Mouse (Mus musculus): ENCODE results near the gene Gas7.
A peak's percentile ranks its signal among the peaks of the same experiment; 100 is the strongest.

Gas7 gene

DNA sequence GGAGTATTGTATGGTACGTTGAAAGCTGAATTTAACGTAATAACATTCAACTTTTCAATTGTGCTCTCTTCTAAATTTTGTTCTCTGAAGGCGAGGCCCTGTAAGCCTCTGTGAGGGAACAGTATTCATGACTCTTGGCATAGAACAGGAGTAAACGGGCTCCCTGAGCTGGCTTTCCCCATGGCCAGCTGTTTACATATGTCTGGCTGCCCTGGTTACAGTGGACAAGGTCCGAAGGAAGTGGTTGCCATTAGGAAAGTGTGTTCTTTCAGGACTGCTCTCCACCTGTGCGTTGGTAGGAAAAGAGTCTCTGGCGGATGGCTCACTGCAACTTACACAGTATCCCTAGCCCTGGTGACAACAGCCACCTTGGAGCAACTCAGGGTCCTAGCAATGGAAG is 171.9 kb downstream of the Gas7 start:
- DNase-seq (ENCODE audit: low spot score): no peak

- no peak for DNase-seq (ENCODE audit: low spot score)
Observed at GRCm38 (mm10) chr11:67628522-67628921, 173.3 kb downstream of the Gas7 start.

- no peak for DNase-seq (ENCODE audit: low spot score)
Observed at GRCm38 (mm10) chr11:67632906-67633305, 177.7 kb downstream of the Gas7 start.

GRCm38 (mm10) chr11:67633620-67634229 is 178.5 kb downstream of the Gas7 start:
- no peak for DNase-seq (ENCODE audit: low spot score)

- no peak for DNase-seq (ENCODE audit: low spot score)
Observed at GRCm38 (mm10) chr11:67636201-67636600, 181.0 kb downstream of the Gas7 start.

DNA sequence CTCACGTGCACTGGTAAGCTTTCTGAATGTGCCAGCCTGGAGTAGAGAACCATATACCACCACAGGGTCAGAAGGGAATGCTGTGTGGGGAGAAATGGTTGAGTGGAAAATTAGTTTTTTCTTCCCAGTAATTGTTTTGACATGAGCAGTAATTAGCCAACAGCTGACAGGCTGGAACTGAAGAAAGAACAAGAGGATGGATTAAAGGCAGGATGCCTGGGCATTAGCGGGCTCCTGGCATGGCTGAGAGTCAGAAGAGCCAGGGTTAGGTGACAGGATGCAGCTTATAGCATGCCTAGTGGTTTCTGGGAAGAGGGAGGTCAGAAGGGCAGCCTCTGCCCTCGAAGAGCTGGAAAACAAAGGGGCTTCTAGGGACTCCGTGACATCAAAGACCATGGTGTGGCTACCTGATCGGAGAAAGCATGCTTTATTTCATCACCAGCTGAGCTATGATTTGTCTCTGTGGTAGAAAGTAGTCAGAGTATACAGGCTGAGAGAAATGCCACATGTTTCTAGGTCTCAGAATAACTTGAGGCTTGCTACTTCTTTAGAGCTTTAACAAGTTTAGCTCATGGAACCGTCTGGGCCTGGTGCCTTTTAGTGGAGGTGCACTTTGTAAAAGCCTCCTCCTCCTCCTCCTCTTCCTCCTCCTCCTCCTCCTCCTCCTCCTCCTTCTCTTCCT is 181.8 kb downstream of the Gas7 start:
- no peak for DNase-seq (ENCODE audit: low spot score)

- no peak for DNase-seq (ENCODE audit: low spot score)
Observed at GRCm38 (mm10) chr11:67638401-67638800, 183.2 kb downstream of the Gas7 start.

DNA sequence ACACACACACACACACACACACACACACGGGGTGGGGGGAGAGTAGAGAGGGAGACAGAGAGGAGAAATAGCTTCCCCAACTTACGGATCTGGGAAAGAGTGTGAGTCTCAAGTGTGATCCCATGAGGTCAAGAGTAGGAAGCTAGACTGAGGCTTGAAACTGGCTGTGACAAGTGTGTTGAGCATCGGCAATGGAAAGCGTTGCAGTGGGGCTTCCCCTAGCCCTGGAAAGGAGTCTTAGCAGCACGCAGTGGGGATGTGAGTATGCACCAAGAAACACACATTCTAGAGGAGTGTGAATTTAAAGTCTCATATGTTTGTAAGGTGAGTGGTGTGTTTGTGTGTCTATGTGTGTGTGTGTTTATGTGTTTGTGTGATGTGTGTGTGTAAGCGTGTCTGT is 185.1 kb downstream of the Gas7 start:
- no peak for DNase-seq (ENCODE audit: low spot score)

DNA sequence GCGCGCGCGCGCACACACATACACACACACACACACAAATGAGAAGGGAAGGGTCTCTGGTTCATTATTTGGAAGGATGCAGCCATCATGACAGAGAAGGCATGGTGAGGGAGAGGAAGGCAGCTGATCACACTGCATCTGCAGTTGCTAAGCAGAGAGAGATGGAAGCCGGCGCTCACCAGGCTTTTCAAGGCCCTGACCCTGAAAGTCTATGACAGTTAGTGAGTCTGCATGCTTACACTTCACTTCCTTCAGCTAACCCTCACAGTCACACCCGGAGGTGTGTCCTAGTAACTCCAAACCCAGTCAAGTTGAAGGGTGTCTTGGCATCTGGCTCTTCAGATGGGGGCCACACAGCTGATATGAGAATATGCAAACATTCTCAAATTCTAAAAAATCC is 187.2 kb downstream of the Gas7 start:
- no peak for DNase-seq (ENCODE audit: low spot score)

GRCm38 (mm10) chr11:67642835-67643234 is 187.6 kb downstream of the Gas7 start:
- DNase-seq (ENCODE audit: low spot score): no peak

DNA sequence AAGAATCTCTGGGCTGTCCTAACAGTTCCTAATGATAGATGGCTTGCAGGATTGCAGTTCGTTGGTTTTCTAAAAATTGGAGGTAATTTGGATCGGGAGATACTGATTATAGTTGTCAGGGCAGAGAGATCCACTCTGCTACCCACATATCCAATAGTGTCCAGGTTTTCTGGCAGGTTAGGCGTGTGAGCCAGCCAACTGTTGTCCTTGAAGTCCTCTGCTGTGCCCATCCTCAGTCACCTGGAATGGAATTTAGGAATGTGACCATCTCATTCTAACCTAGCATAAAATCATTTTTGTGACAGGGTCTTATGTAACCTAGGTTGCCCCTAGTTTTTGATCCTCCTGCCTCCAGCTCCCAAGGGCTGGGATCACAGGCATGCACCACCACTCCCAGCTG is 188.2 kb downstream of the Gas7 start:
- DNase-seq (ENCODE audit: low spot score): no peak

DNA sequence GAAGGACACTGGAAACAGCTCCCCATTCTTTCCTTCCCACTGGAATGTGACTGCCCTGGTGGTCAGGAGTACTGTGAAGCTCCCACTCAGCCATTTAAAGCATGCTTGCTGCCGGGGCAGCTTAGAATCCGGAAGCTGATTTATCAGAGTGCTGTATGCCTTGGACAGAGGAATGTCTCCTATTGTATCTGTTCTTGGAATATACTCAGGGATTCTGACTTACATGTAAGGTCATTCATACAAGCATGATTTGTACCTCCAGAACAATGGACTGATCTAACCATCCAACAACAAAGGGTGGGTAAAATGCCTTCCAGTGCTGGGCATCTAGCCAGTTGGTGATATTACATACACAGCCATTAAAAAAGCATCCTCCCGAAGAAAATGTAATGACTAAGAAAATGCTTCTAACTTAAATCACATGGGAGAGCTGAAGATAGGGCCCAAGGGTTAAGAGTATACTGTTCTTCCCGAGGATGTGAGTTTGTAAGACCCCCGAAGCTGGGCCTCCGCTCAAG is 189.5 kb downstream of the Gas7 start:
- DNase-seq (ENCODE audit: low spot score): no peak

DNA sequence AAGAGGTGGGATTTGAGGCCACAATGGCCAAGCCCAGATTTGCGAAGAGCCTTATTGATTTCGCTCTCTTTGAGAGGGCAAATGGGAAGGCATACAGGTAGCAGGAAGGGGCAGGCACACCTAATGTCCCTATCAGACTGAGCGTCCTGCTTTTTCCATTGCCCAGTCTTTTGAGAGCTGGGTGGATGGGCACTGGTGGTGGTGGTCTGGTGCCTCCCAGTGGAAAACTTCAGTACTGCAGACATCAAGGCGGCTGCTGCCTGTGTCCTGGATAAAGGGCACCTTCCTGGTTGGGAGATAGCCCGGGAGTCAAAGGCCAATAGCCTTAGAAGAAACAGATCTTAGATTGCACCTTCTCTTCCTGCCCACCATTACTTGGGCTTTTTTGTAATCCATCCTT is 192.5 kb downstream of the Gas7 start:
- peak; percentile 74 for DNase-seq (ENCODE audit: low spot score)

DNA sequence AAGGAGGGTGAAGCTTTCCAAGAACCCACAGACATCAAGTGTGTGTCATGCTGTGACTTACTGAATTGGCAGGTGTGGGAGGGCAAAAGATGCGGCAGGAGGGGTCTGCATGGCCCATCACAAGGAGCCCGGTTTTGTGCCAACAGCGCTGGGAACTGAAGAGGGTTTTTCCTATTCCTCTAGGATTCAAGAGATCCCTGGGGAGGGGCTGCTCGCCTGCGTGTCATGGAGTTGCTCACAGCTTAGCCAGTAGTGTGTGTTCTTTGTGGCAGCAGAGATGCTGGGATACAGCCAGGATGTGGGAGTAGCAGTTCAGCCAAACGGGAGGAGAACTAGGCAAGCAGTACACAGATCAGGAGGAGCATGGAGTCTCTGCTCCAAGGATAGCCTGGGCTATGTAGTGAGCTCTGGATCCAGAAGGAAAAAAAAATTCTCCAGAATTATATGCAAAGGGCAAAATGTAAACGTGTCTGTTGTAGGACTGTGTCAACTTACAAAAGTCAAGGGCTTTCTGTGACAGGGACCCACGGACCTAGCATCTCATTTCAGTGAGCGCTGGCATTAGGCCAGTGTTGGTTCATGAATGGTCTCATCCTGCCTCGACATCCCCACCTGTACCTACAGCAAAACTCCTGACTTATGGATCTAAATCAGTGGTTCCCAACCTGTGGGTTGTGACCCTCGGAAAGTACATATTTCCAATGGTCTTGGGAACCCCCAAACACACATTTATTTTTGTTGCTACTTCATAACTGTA is 193.6 kb downstream of the Gas7 start:
- DNase-seq (ENCODE audit: low spot score): peak; percentile 13

DNA sequence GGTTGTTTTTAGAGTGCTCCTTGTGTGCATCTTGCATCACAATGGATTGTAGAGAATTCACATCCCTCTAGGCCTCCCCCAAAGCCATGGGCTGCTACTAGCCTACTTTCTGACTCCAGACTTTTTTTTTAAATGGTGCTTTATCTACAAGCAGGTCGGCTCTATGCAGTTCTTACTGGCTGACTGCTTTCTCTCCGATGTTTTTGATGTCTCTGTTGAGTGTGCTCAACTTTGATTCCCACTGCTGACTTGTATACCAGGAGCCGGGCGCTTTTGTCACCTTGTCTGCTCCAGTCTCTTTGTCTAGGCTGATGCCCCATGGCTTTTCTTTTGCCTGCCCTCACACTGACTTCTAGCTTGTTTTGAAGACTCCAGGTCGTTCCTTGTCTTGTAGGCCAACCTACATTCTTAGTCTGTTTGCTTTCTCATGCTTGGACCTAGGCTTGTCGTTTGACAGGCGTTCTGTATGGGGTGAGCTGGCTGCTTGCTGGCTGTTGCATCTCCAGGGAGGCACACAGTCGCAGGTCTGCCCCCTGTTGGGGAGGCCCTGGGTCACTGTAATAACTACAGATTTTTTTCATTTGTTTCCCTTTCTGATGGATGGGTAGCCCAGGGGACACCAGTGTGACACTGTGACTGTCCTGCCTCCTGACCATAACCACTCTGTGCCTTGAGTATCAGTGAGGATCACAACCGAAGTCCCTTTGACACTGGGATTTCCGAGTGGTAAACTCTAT is 194.9 kb downstream of the Gas7 start:
- DNase-seq (ENCODE audit: low spot score): no peak

- DNase-seq (ENCODE audit: low spot score): no peak
Observed at GRCm38 (mm10) chr11:67651731-67652130, 196.5 kb downstream of the Gas7 start.

GRCm38 (mm10) chr11:67652194-67652892 is 197.1 kb downstream of the Gas7 start:
- DNase-seq (ENCODE audit: low spot score): peak; percentile 21

GRCm38 (mm10) chr11:67652893-67653255 is 197.6 kb downstream of the Gas7 start:
- no peak for DNase-seq (ENCODE audit: low spot score)

GRCm38 (mm10) chr11:67653521-67654090 is 198.4 kb downstream of the Gas7 start:
- no peak for DNase-seq (ENCODE audit: low spot score)

DNA sequence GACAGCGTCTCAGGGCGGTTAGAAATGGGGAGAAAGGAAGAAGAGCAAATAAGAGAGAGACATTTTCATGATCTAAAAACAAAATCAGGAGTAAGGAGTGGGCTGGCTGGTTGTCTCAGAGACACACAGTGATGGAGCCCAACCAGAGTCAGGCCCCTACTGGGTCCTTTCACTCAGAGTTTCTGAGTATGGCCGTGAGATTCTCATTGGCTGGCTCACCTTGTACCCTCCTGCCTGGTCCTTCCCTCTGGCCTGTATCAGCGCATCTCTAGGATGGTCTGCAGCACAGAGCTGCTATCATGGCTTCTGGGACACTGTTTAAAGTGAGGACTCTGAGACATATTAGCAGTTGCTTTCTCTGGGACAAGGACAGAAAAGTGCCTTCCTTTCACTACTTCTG is 199.3 kb downstream of the Gas7 start:
- DNase-seq (ENCODE audit: low spot score): no peak

DNA sequence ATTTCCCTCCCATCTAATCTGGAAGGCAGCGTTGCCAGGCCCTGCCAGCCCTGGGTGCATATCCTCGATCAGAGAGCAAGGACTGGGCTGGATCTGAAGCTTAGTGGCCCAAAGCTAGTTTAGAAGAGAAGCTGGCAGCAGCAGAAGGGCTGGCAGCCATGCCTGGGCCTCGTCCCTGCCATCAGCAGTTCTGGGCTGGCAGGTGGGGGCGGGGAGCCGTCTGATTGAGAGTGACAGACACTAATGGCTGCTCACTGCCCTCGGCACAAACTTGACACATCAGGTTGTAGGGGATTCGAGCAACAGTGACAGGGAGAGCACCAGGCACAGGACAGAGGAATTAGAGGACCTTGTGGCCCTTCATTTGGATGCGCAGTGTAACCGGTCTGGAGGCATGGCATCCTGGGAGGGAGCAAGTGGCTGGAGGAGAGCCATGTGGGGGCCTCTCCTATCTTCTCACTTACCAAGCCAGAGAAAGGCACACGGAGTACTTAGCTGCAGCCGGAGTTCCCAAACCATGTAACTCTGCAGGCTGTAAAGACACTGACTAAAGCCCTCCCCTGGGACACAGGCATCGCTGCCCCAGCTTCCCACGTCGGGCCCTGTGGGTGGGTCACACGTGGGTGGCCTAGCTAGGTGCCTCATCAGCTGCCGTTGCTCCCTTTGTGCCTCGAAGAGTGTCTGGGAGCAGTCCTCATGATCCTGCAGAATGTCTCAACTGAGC is 200.2 kb downstream of the Gas7 start:
- no peak for DNase-seq (ENCODE audit: low spot score)
